Mouse (Mus musculus): ENCODE measurements around the gene Grk5. TPM values are rescaled to one million over a fixed set of nuclear protein-coding genes. Genes with fewer than 3 reads are reported as not detected.

The Grk5 gene
- polyA plus RNA-seq, 1 experiment from 2014 or later, result 1.1 TPM

DNA sequence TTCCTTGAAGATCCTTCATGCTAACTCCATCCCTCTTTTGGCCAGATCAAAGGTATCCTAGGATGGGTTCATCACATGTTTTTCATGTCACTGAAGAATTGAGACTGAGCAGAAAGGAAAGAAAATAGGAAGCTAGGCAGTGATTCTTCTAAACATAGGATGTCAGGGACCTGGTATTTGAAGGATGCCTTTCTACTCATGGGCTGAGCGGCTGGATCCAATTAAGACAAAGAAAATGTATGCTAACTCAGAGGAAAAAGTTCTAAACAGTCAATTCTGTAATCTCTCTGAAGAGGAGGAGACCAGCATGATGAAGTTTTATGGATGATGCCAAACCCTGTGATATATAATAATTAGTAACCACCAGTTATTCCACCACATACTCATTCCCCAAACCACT, 13.6 kb downstream of the Grk5 start:
- 63% methylated on average over 1 of the region's 1 CpGs for WGBS
- H3K4me3 ChIP-seq (ENCODE audit: low read depth, low read length), result no peak overlapping the region
- H3K4me1 ChIP-seq (replicated peaks; ENCODE audit: control insufficient read depth, insufficient read depth), result no peaks in the 10 kb centered on the region
- no peak overlapping the region for H3K9ac ChIP-seq (ENCODE audit: low read length)
- no peaks in the 10 kb centered on the region for H3K27me3 ChIP-seq (ENCODE audit: control insufficient read depth, insufficient read depth, low read length)
- H3K9me3 ChIP-seq (ENCODE audit: control insufficient read depth, low read length), result no peaks in the 10 kb centered on the region
- TF ChIP-seq EP300 (optimal IDR thresholded peaks at IDR 0.05) (no peak), CTCF (IDR thresholded peaks at IDR 0.05; ENCODE audit: low read depth) (no peak)
- H3K36me3 ChIP-seq (ENCODE audit: control insufficient read depth, insufficient read depth, low read length), result no peaks in the 10 kb centered on the region
- no peak overlapping the region for H3K27ac ChIP-seq (replicated peaks)
- H3K4me2 ChIP-seq (replicated peaks; ENCODE audit: low read depth), result no peak overlapping the region
- ATAC-seq (ENCODE audit: low FRiP score, low TSS enrichment), result no peak
- no peak for DNase-seq (ENCODE audit: low spot score)

DNA sequence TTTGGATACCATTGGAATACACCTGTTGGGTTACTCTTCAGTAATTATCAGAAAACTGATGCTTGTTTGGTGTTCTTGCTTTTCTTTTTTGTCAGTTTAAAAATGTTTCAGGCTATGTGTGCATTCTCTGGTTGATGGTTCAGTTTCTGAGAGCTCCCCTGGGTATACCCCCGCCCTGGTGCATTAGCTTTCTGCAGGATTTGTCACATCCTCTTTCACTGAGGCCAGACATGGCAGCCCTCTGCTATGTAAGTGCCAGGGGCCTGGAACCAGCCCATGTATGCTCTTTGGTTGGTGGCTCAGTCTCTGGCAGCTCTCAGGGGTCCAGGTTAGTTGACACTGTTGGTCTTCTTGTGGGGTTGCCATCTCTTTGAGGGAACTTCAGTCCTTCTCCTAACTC, 14.4 kb downstream of the Grk5 start:
- H3K4me2 ChIP-seq (replicated peaks; ENCODE audit: low read depth), result no peak overlapping the region
- no peaks in the 10 kb centered on the region for H3K4me1 ChIP-seq (replicated peaks; ENCODE audit: control insufficient read depth, insufficient read depth)
- TF ChIP-seq CTCF (IDR thresholded peaks at IDR 0.05; ENCODE audit: low read depth) (no peak), EP300 (optimal IDR thresholded peaks at IDR 0.05) (no peak)
- no peaks in the 10 kb centered on the region for H3K27me3 ChIP-seq (ENCODE audit: control insufficient read depth, insufficient read depth, low read length)
- no peaks in the 10 kb centered on the region for H3K36me3 ChIP-seq (ENCODE audit: control insufficient read depth, insufficient read depth, low read length)
- no peak for ATAC-seq (ENCODE audit: low FRiP score, low TSS enrichment)
- H3K27ac ChIP-seq (replicated peaks), result no peak overlapping the region
- WGBS, result 93% methylated on average over 1 of the region's 1 CpGs
- no peak overlapping the region for H3K9ac ChIP-seq (ENCODE audit: low read length)
- no peak overlapping the region for H3K4me3 ChIP-seq (ENCODE audit: low read depth, low read length)
- DNase-seq (ENCODE audit: low spot score), result no peak
- H3K9me3 ChIP-seq (ENCODE audit: control insufficient read depth, low read length), result no peaks in the 10 kb centered on the region

DNA sequence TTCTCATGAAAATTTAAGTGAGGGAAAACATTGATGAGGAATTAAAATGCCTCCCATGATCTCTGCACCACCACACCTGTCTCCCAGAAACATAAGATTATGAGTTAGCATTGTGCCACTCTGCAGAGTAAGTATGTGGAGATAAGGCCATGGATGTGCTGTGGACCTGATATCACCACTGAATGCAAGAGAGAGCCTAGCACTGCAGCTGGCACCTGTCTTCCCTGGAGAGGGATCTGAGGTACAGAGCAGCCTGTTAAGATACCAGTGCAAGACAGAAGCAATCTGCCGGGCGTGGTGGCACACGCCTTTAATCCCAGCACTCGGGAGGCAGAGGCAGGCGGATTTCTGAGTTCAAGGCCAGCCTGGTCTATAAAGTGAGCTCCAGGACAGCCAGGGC, 15.9 kb downstream of the Grk5 start:
- Histone ChIP-seq H3K9me3 (ENCODE audit: control insufficient read depth, low read length) (no peaks in the 10 kb centered on the region), H3K27me3 (ENCODE audit: control insufficient read depth, insufficient read depth, low read length) (no peaks in the 10 kb centered on the region), H3K36me3 (ENCODE audit: control insufficient read depth, insufficient read depth, low read length) (no peaks in the 10 kb centered on the region), H3K4me1 (replicated peaks; ENCODE audit: control insufficient read depth, insufficient read depth) (no peaks in the 10 kb centered on the region), H3K4me3 (ENCODE audit: low read depth, low read length) (no peak overlapping the region), H3K4me2 (replicated peaks; ENCODE audit: low read depth) (no peak overlapping the region), H3K9ac (ENCODE audit: low read length) (no peak overlapping the region), H3K27ac (replicated peaks) (no peak overlapping the region)
- ATAC-seq (ENCODE audit: low FRiP score, low TSS enrichment) (no peak), DNase-seq (ENCODE audit: low spot score) (no peak)
- 85% methylated on average over 5 of the region's 5 CpGs for WGBS
- TF ChIP-seq CTCF (IDR thresholded peaks at IDR 0.05; ENCODE audit: low read depth) (no peak), EP300 (optimal IDR thresholded peaks at IDR 0.05) (no peak)

DNA sequence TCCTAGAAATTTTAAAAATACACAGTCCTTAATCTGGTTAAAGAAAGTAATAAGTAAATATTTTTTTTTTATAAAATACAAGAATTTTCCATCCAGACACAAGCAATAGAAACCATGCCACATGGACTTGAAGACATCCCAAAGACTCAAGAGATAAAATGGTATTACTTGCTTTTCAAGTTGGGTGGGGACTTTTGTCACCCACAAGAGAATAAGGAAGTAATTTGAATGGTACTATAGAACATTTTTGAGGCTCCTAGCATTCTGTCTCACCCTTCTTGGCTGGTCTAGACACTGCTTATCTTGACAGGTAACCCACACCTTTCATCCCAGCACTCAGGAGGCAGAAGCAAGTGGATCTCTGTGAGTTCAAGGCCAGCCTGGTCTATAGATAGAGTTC, 20.8 kb downstream of the Grk5 start:
- no peak overlapping the region for H3K27ac ChIP-seq (replicated peaks)
- no peaks in the 10 kb centered on the region for H3K4me1 ChIP-seq (replicated peaks; ENCODE audit: control insufficient read depth, insufficient read depth)
- TF ChIP-seq CTCF (IDR thresholded peaks at IDR 0.05; ENCODE audit: low read depth) (no peak), EP300 (optimal IDR thresholded peaks at IDR 0.05) (no peak)
- H3K9me3 ChIP-seq (ENCODE audit: control insufficient read depth, low read length), result no peaks in the 10 kb centered on the region
- ATAC-seq (ENCODE audit: low FRiP score, low TSS enrichment), result no peak
- no peak overlapping the region for H3K4me2 ChIP-seq (replicated peaks; ENCODE audit: low read depth)
- H3K27me3 ChIP-seq (ENCODE audit: control insufficient read depth, insufficient read depth, low read length), result no peaks in the 10 kb centered on the region
- H3K4me3 ChIP-seq (ENCODE audit: low read depth, low read length), result no peak overlapping the region
- H3K9ac ChIP-seq (ENCODE audit: low read length), result no peak overlapping the region
- H3K36me3 ChIP-seq (ENCODE audit: control insufficient read depth, insufficient read depth, low read length), result no peaks in the 10 kb centered on the region
- no peak for DNase-seq (ENCODE audit: low spot score)

DNA sequence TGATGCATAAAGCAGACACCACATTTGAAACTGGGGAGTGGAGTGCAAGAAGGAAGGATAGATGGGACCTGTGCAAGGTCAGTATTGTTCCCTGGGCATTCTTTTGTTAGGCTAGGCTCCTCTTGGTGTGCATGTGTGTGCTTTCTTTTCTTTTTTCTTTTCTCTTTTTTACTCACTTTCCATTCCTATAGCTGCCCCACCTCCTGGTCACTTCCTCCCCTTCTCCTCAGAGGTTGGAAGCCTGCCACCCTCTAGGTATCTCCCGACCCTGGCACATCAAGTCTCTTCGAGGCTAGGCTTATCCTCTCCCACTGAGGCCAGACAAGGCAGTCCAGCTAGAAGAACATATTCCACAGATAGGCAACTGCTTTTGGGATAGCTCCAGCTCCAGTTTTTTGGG, 22.1 kb downstream of the Grk5 start:
- Histone ChIP-seq H3K4me3 (ENCODE audit: low read depth, low read length) (no peak overlapping the region), H3K4me1 (replicated peaks; ENCODE audit: control insufficient read depth, insufficient read depth) (no peaks in the 10 kb centered on the region), H3K27me3 (ENCODE audit: control insufficient read depth, insufficient read depth, low read length) (no peaks in the 10 kb centered on the region), H3K9ac (ENCODE audit: low read length) (no peak overlapping the region), H3K4me2 (replicated peaks; ENCODE audit: low read depth) (no peak overlapping the region), H3K9me3 (ENCODE audit: control insufficient read depth, low read length) (no peaks in the 10 kb centered on the region), H3K36me3 (ENCODE audit: control insufficient read depth, insufficient read depth, low read length) (no peaks in the 10 kb centered on the region), H3K27ac (replicated peaks) (no peak overlapping the region)
- ATAC-seq (ENCODE audit: low FRiP score, low TSS enrichment) (no peak), DNase-seq (ENCODE audit: low spot score) (no peak)
- WGBS, result 60% methylated on average over 2 of the region's 2 CpGs
- TF ChIP-seq EP300 (optimal IDR thresholded peaks at IDR 0.05) (no peak), CTCF (IDR thresholded peaks at IDR 0.05; ENCODE audit: low read depth) (no peak)

DNA sequence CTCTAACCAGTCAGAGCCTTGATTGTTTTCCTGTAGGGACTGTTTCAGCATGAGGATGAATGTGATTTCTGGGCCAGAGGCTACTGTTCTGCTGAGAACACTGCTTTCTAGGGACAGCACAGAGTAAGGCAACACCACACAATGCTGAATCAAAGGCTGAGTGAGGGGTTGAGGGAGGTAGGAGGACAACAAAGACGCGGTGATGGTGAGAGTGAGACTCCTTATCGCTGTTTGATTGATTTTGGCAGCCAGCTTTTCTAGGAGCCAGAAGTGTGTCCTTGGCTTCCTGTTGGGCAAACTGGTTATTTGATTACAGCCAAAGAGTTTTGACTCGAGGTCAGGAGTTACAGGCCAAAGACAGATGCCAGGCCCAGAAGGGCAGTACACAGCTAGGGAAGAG, 25.7 kb downstream of the Grk5 start:
- Histone ChIP-seq H3K9ac (ENCODE audit: low read length) (no peak overlapping the region), H3K36me3 (ENCODE audit: control insufficient read depth, insufficient read depth, low read length) (no peaks in the 10 kb centered on the region), H3K4me3 (ENCODE audit: low read depth, low read length) (no peak overlapping the region), H3K9me3 (ENCODE audit: control insufficient read depth, low read length) (no peaks in the 10 kb centered on the region), H3K27ac (replicated peaks) (no peak overlapping the region), H3K4me1 (replicated peaks; ENCODE audit: control insufficient read depth, insufficient read depth) (no peaks in the 10 kb centered on the region), H3K27me3 (ENCODE audit: control insufficient read depth, insufficient read depth, low read length) (no peaks in the 10 kb centered on the region), H3K4me2 (replicated peaks; ENCODE audit: low read depth) (no peak overlapping the region)
- 39% methylated on average over 4 of the region's 4 CpGs for WGBS
- no peak for TF ChIP-seq CTCF (IDR thresholded peaks at IDR 0.05; ENCODE audit: low read depth)
- ATAC-seq (ENCODE audit: low FRiP score, low TSS enrichment), result no peak
- no peak for DNase-seq (ENCODE audit: low spot score)

All from stomach, postnatal 0 days (tissue).